Mouse (Mus musculus): ENCODE data around the gene Ddx41.

DNA sequence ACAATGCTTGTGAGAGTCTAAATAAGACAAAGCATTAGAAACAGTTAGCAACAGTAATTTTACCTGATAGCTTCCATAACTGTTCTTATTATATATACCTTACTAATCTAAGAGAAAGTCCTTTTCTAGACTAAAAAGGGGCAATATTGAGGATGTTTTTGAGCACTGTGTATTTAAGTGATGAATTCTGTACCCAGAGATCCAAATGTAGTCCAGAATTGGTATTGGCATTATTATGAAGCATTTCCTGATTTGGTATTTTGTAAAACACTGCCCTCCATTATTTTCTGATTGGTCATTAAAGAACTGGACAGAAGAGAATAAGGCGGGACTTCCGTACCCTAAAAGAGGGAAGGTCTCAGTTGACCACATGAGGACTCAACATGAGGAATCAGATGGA, 37.0 kb upstream of the Ddx41 start, which contains the start of gene Tmed9:
- no peak for TF ChIP-seq POLR2A (IDR thresholded peaks at IDR 0.05; ENCODE audit: borderline replicate concordance, control insufficient read depth, low read depth, low read length)
- no peak for TF ChIP-seq CTCF (IDR thresholded peaks at IDR 0.05; ENCODE audit: control insufficient read depth, insufficient read depth, low read length)

Measured in bone marrow, adult 2 months (tissue).